7 mouse cellular contexts compared by ENCODE assay signal in genomic region chr17:73108170-73108887, GRCm38 (mm10). TPM values are rescaled to one million over a fixed set of nuclear protein-coding genes. Genes with fewer than 3 reads are reported as not detected.
DNase-seq lines count a peak whose midpoint lies in the region; ATAC-seq lines count a peak whose summit lies in the region.

No protein-coding gene starts in this region.

- peak overlapping the region; percentile 80 for H3K27ac ChIP-seq in heart, embryonic 15.5 days
- H3K27ac ChIP-seq in midbrain, embryonic 14.5 days (replicated peaks; ENCODE audit: low read depth, low read length), result peak overlapping the region; percentile 64; the same call in 1 of the 2 replicates

- no peaks in the 10 kb centered on the region for H3K27me3 ChIP-seq in heart, embryonic 15.5 days
- no peaks in the 10 kb centered on the region for H3K27me3 ChIP-seq in midbrain, embryonic 14.5 days (ENCODE audit: control insufficient read depth, insufficient read depth, low read length)

- H3K4me1 ChIP-seq in heart, embryonic 15.5 days (replicated peaks), result peaks cover 28% of the 10 kb centered on the region
- 0 out of 2 replicates have a peak, but pooled peaks cover 9% of the 10 kb centered on the region for H3K4me1 ChIP-seq in midbrain, embryonic 14.5 days (ENCODE audit: control insufficient read depth, insufficient read depth, low read length)

- no peaks in the 10 kb centered on the region for H3K9me3 ChIP-seq in heart, embryonic 15.5 days (replicated peaks)
- no peaks in the 10 kb centered on the region for H3K9me3 ChIP-seq in midbrain, embryonic 14.5 days (ENCODE audit: control insufficient read depth, low read length)

- peak; percentile 6 to 7 for DNase-seq in right cerebral cortex, adult 2 months (ENCODE audit: low spot score in 2 of 2)
- DNase-seq in right cerebral cortex, postnatal 10 days (ENCODE audit: low spot score in 2 of 2), result no peak
- peak; percentile 9 for DNase-seq in c-Kit-positive CD71-negative TER-119-negative erythroid progenitor cells, embryonic 14.5 days (ENCODE audit: low read depth)
- DNase-seq in kidney, postnatal 10 days, result peak; percentile 12
- DNase-seq in midbrain, embryonic 14.5 days, result no peak
- no peak for DNase-seq in thymus, postnatal 25 days

- H3K36me3 ChIP-seq in heart, embryonic 15.5 days, result no peaks in the 10 kb centered on the region
- no peaks in the 10 kb centered on the region for H3K36me3 ChIP-seq in midbrain, embryonic 14.5 days (ENCODE audit: control insufficient read depth, insufficient read depth, low read length)

- peak overlapping the region; percentile 88 for H3K9ac ChIP-seq in heart, embryonic 15.5 days
- peak overlapping the region; percentile 87 for H3K9ac ChIP-seq in midbrain, embryonic 14.5 days (replicated peaks; ENCODE audit: low read length)

- ATAC-seq in heart, embryonic 15.5 days (replicated peaks; ENCODE audit: insufficient number of reproducible peaks, insufficient read depth, low FRiP score, low read depth), result peak; percentile 34
- ATAC-seq in midbrain, embryonic 14.5 days (ENCODE audit: low FRiP score, low TSS enrichment), result peak; percentile 70

- peak overlapping the region; percentile 80 for H3K4me2 ChIP-seq in heart, embryonic 15.5 days
- peak overlapping the region; percentile 94 for H3K4me2 ChIP-seq in midbrain, embryonic 14.5 days (ENCODE audit: low read length)

- peak overlapping the region; percentile 81 for H3K4me3 ChIP-seq in heart, embryonic 15.5 days
- peak overlapping the region; percentile 88 for H3K4me3 ChIP-seq in midbrain, embryonic 14.5 days (replicated peaks; ENCODE audit: low read depth, low read length)

- 4% methylated on average over 35 of the region's 35 CpGs for WGBS in heart, embryonic 15.5 days
- 9% methylated on average over 35 of the region's 35 CpGs for WGBS in midbrain, embryonic 14.5 days

RNA-seq across cellular contexts. Expression of gene Lclat1, which starts 0.5 kb away (rescaled TPM):
- polyA plus RNA-seq in heart, embryonic 15.5 days (2015; fragmentation: Nextera tagmentation; extraction: Ambion mirVana), result 35.9 and 36.3 TPM in 2 replicates
- 9.0 and 16.9 TPM in 2 replicates for polyA plus RNA-seq in midbrain, embryonic 14.5 days (2014; fragmentation: Nextera tagmentation; extraction: Ambion mirVana)

Comparison
In these comparisons a context has a peak if more than half of its experiments do, and no peak if none do; other contexts are left out.
1. DNase-seq: peak in right cerebral cortex, adult 2 months (2 of 2), c-Kit-positive CD71-negative TER-119-negative erythroid progenitor cells, embryonic 14.5 days (single experiment) and kidney, postnatal 10 days (single experiment); none in right cerebral cortex, postnatal 10 days (0 of 2), midbrain, embryonic 14.5 days (single experiment) and thymus, postnatal 25 days (single experiment).